Mouse (Mus musculus): ENCODE results near the gene Piwil1. TPM values are rescaled to one million over a fixed set of nuclear protein-coding genes. Genes with fewer than 3 reads are reported as not detected.

Gene Piwil1
- polyA plus RNA-seq, 1 experiment: not detected

DNA sequence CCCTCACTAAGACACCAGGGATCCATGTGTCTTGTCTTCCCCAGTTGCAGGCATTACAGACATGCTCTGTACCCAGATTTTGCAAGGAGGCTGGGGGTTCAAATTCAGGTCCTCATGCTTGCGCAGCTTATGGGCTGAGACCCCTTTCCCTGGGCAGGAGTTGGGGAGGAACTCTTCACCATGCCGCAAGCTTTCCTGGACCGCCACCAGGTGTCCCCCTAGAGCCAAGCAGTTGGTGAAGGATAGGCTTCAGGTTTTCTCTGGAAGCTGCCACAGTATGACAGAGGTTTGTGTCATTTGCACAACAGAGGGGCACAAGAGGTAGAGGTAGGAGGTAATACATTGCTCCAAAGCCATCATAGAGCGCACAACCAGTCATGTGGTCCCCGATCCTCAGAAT lies 28.3 kb downstream of the Piwil1 start:
- WGBS: 53% methylated on average over 5 of the region's 5 CpGs
- no peak overlapping the region for H3K4me3 ChIP-seq (ENCODE audit: extremely low read depth, insufficient read depth, insufficient read length)

DNA sequence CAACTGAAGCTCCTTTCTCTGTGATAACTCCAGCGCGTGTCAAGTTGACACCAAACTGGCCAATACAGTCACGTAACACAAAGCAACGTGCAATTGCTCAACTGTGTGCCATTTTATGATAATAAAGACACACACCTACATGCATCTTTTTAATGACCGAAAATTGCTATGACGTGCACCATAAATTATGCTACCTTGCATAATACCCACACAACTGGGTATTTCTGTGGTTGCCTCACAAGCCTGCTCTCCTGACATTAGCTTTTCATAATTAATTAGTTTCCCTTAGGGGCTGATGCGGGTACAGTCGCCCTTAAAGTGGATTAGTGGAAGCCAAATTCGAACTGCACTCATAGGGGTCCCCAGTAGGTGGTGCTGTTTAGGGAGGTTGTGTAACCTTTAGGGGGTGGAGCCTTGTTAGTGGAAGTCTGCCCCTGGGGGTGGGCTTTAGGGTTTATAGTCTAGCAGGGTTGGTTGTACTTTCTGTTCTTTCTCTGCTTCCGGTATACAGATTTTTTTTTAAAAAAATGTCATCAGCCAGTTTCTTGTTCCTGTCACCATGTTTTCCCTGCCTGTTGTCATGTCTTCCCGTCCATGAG lies 30.2 kb downstream of the Piwil1 start:
- Histone ChIP-seq H3K4me1 (ENCODE audit: control insufficient read depth, insufficient read depth, insufficient read length) (no peaks in the 10 kb centered on the region), H3K4me3 (ENCODE audit: extremely low read depth, insufficient read depth, insufficient read length) (no peak overlapping the region), H3K36me3 (ENCODE audit: control insufficient read depth, insufficient read depth, low read length) (no peaks in the 10 kb centered on the region), H3K27me3 (ENCODE audit: control insufficient read depth, insufficient read depth, low read length) (no peaks in the 10 kb centered on the region), H3K27ac (ENCODE audit: insufficient read depth, low read length) (no peak overlapping the region)
- no peak for TF ChIP-seq POLR2A (IDR thresholded peaks at IDR 0.05; ENCODE audit: low read depth, low read length)
- TF ChIP-seq CTCF (IDR thresholded peaks at IDR 0.05; ENCODE audit: extremely low read depth, insufficient read depth, insufficient read length, insufficient replicate concordance): no peak
- no peak for DNase-seq (ENCODE audit: low read depth in 1 of 2, low spot score in 2 of 2)
- WGBS: 75% methylated on average over 11 of the region's 11 CpGs

More for the DNA sequence above, 28.3 kb downstream of the Piwil1 start:
- no peak for TF ChIP-seq POLR2A (IDR thresholded peaks at IDR 0.05; ENCODE audit: low read depth, low read length)
- no peak for TF ChIP-seq CTCF (IDR thresholded peaks at IDR 0.05; ENCODE audit: extremely low read depth, insufficient read depth, insufficient read length, insufficient replicate concordance)
- Histone ChIP-seq H3K27me3 (ENCODE audit: control insufficient read depth, insufficient read depth, low read length) (no peaks in the 10 kb centered on the region), H3K4me1 (ENCODE audit: control insufficient read depth, insufficient read depth, insufficient read length) (no peaks in the 10 kb centered on the region), H3K27ac (ENCODE audit: insufficient read depth, low read length) (no peak overlapping the region), H3K36me3 (ENCODE audit: control insufficient read depth, insufficient read depth, low read length) (no peaks in the 10 kb centered on the region)
- no peak for DNase-seq (ENCODE audit: low read depth in 1 of 2, low spot score in 2 of 2)

DNA sequence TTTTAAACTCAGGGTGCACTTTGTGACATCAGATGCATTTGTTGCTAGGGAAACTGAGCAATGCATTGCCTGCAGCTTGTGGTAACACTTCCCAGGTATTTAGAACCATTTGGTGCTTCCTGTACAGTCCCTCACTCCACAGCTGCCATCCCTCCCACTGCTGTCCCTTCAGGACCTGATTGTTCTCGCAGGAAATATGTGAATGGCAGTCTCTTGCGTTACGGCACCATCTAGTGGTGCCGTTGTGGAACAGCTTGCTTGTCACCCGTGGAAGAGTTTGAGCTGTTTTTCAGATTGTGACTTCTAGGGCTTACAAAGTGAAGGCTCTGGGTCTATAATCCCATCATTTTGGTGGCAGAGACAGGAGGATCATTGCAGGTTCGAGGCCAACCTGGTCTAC lies 31.6 kb downstream of the Piwil1 start:
- no peaks in the 10 kb centered on the region for H3K27me3 ChIP-seq (ENCODE audit: control insufficient read depth, insufficient read depth, low read length)
- H3K4me1 ChIP-seq (ENCODE audit: control insufficient read depth, insufficient read depth, insufficient read length): no peaks in the 10 kb centered on the region
- no peak for DNase-seq (ENCODE audit: low read depth in 1 of 2, low spot score in 2 of 2)
- 6% methylated on average over 6 of the region's 6 CpGs for WGBS
- TF ChIP-seq CTCF (IDR thresholded peaks at IDR 0.05; ENCODE audit: extremely low read depth, insufficient read depth, insufficient read length, insufficient replicate concordance): peak; percentile 18; the same call in 1 of the 2 replicates
- TF ChIP-seq POLR2A (IDR thresholded peaks at IDR 0.05; ENCODE audit: low read depth, low read length): no peak
- no peaks in the 10 kb centered on the region for H3K36me3 ChIP-seq (ENCODE audit: control insufficient read depth, insufficient read depth, low read length)
- no peak overlapping the region for H3K4me3 ChIP-seq (ENCODE audit: extremely low read depth, insufficient read depth, insufficient read length)
- no peak overlapping the region for H3K27ac ChIP-seq (ENCODE audit: insufficient read depth, low read length)

DNA sequence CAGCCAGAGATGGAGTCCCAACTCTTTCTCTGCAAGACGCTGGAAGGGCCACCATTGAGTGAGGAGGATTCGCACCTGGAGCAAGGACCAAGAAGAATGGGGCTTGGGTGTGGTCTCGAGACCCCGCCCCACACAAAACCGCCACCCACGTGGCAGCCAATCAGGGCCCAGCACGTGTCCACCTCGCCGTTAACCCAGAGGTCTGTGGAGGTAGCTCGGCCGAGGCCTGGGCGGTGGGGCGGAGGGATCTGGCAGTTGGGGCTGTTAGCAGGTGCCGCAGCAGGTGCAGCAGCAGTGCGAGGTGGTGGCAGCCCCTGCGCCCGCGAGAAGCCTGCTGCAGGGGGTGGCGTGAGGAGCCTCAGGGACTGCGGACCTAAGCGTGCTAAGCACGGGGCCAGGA lies 33.6 kb downstream of the Piwil1 start:
- TF ChIP-seq POLR2A (IDR thresholded peaks at IDR 0.05; ENCODE audit: low read depth, low read length) (no peak), CTCF (IDR thresholded peaks at IDR 0.05; ENCODE audit: extremely low read depth, insufficient read depth, insufficient read length, insufficient replicate concordance) (no peak)
- WGBS: 77% methylated on average over 22 of the region's 22 CpGs
- no peak overlapping the region for H3K4me3 ChIP-seq (ENCODE audit: extremely low read depth, insufficient read depth, insufficient read length)
- no peaks in the 10 kb centered on the region for H3K27me3 ChIP-seq (ENCODE audit: control insufficient read depth, insufficient read depth, low read length)
- no peak for DNase-seq (ENCODE audit: low read depth in 1 of 2, low spot score in 2 of 2)
- no peaks in the 10 kb centered on the region for H3K4me1 ChIP-seq (ENCODE audit: control insufficient read depth, insufficient read depth, insufficient read length)
- no peaks in the 10 kb centered on the region for H3K36me3 ChIP-seq (ENCODE audit: control insufficient read depth, insufficient read depth, low read length)
- no peak overlapping the region for H3K27ac ChIP-seq (ENCODE audit: insufficient read depth, low read length)

DNA sequence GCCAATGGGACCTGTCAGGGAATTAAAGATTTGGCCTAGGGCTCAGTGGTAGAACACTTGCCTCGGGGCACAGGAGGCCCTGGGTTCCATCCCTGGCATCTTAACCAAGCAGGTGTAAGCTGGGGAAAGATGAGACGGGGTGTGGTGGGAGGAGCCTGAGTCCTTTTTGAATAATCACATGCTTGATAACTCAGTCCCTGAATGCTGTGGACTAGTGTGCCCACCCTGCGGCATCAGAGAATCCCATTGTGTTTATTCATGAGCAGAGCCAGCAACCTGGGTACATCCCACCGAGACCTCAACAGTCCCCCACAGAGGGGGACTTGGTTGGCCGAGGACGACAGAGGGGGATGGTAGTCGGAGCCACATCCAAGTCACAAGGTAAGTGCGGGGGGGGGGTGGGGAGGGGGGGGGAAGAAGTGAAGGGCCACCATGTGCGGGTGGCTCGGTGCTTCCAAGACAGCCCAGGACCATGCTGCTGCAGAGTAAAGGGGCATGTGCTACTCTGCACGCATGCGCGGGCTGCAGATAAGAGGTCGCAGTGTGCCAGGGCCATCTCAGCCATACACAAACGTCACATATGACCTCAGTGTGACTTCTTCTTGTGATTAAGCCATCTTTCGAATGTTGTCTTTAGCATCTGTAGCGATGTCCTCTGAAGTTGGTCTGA lies 37.0 kb downstream of the Piwil1 start:
- Histone ChIP-seq H3K36me3 (ENCODE audit: control insufficient read depth, insufficient read depth, low read length) (no peaks in the 10 kb centered on the region), H3K27ac (ENCODE audit: insufficient read depth, low read length) (no peak overlapping the region), H3K27me3 (ENCODE audit: control insufficient read depth, insufficient read depth, low read length) (no peaks in the 10 kb centered on the region), H3K4me1 (ENCODE audit: control insufficient read depth, insufficient read depth, insufficient read length) (no peaks in the 10 kb centered on the region), H3K4me3 (ENCODE audit: extremely low read depth, insufficient read depth, insufficient read length) (no peak overlapping the region)
- WGBS: 52% methylated on average over 15 of the region's 17 CpGs
- no peak for TF ChIP-seq POLR2A (IDR thresholded peaks at IDR 0.05; ENCODE audit: low read depth, low read length)
- no peak for TF ChIP-seq CTCF (IDR thresholded peaks at IDR 0.05; ENCODE audit: extremely low read depth, insufficient read depth, insufficient read length, insufficient replicate concordance)
- DNase-seq (ENCODE audit: low read depth in 1 of 2, low spot score in 2 of 2): no peak

DNA sequence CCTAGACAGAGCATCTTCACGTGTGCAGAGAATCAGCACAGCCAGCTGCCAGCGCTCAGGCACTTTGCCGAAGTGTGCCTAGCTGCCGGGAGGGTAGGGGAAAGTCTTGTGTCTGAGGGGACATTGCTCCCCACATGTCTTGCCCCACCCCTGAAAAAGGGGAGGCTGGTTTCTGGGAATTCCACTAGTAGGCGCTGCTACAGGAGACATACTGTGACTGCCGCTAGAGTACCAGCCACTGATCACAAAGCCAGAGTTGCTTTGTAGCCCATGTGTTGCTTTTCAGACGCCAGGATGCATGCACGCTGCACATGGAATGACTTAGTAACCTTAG lies 37.5 kb downstream of the Piwil1 start:
- no peak overlapping the region for H3K4me3 ChIP-seq (ENCODE audit: extremely low read depth, insufficient read depth, insufficient read length)
- H3K36me3 ChIP-seq (ENCODE audit: control insufficient read depth, insufficient read depth, low read length): no peaks in the 10 kb centered on the region
- H3K4me1 ChIP-seq (ENCODE audit: control insufficient read depth, insufficient read depth, insufficient read length): no peaks in the 10 kb centered on the region
- no peak for DNase-seq (ENCODE audit: low read depth in 1 of 2, low spot score in 2 of 2)
- TF ChIP-seq CTCF (IDR thresholded peaks at IDR 0.05; ENCODE audit: extremely low read depth, insufficient read depth, insufficient read length, insufficient replicate concordance) (no peak), POLR2A (IDR thresholded peaks at IDR 0.05; ENCODE audit: low read depth, low read length) (no peak)
- no peak overlapping the region for H3K27ac ChIP-seq (ENCODE audit: insufficient read depth, low read length)
- no peaks in the 10 kb centered on the region for H3K27me3 ChIP-seq (ENCODE audit: control insufficient read depth, insufficient read depth, low read length)
- 40% methylated on average over 8 of the region's 8 CpGs for WGBS

DNA sequence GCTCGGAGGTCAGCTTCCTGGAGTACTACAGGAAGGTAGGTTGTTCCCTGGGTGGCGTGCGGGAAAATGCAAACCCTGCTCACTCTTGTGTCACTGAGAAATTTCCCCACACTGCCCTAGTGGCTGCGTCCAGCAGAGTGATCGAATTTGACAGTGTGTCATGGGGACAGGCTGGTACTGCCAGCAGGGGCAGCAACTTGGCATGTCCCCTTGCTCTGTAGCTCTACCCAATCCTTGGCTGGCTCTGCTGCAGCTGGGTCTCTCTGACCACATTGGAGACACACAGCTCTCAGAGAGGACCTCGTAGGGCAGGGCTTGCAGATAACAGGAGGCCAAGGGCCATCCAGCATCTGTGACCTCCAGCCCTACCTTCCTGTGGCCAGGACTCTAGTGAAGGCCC lies 42.0 kb downstream of the Piwil1 start:
- Histone ChIP-seq H3K36me3 (ENCODE audit: control insufficient read depth, insufficient read depth, low read length) (no peaks in the 10 kb centered on the region), H3K27ac (ENCODE audit: insufficient read depth, low read length) (no peak overlapping the region), H3K4me3 (ENCODE audit: extremely low read depth, insufficient read depth, insufficient read length) (no peak overlapping the region), H3K4me1 (ENCODE audit: control insufficient read depth, insufficient read depth, insufficient read length) (no peaks in the 10 kb centered on the region), H3K27me3 (ENCODE audit: control insufficient read depth, insufficient read depth, low read length) (no peaks in the 10 kb centered on the region)
- DNase-seq (ENCODE audit: low read depth in 1 of 2, low spot score in 2 of 2): no peak
- TF ChIP-seq POLR2A (IDR thresholded peaks at IDR 0.05; ENCODE audit: low read depth, low read length) (no peak), CTCF (IDR thresholded peaks at IDR 0.05; ENCODE audit: extremely low read depth, insufficient read depth, insufficient read length, insufficient replicate concordance) (no peak)
- WGBS: 85% methylated on average over 6 of the region's 6 CpGs
